Mouse (Mus musculus) c-Kit-positive CD71-negative TER-119-negative erythroid progenitor cells, embryonic 14.5 days (primary cell): Measurements from ENCODE around the gene A430078G23Rik.

Source experiments
- DNase-seq: peaks from one replicate; pipeline ENCODE4 v3.0.0-alpha.2; 2013; ENCODE audit warnings: low read depth

The A430078G23Rik gene

DNA sequence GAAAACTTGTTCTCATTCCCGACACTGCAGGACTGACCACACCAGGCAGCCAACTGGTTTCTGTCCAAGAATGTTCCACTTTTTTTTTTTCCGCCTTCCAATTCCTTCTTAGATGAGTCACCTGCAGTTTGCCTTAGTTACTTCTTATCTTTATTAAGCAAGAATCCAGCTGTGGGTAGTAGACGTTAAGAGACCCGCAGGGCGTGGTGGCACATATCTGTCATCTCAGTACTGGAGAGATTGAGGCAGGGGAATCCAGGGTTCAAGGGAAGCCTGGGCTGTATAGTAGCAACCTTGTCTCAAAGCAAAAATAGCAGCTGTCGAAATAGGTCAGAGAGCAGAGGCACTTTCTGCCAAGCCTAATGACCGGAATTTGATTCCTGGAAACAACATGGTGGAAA, 58.7 kb downstream of the A430078G23Rik start:
- DNase-seq = no peak

- no peak for DNase-seq
These were observed 59.6 kb downstream of the A430078G23Rik start for GRCm38 (mm10) chr8:3412816-3413215.

- DNase-seq = no peak
These were observed 61.5 kb downstream of the A430078G23Rik start for GRCm38 (mm10) chr8:3414639-3415190.

- DNase-seq = no peak
These were observed 62.0 kb downstream of the A430078G23Rik start for GRCm38 (mm10) chr8:3415259-3415658.

DNA sequence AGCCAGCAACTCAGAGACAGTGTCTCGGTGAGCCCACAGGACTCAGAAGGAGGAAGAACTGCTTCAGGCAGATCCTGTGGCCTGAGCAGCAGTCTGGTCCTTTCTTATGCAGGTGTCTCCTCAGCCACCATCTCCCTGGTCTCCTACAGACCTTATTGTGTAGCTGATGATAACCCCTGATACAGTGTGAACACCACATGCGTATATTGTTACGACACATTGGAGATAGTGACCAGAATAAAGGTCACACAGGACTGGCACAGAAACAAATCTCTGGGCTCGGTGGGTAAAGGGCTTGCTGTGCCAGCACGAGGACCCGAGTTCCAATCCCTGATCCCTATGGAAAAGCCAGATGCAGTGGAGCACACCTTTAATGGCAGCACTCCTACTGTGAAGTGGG, 62.4 kb downstream of the A430078G23Rik start:
- no peak for DNase-seq

- DNase-seq = no peak
These were observed 63.6 kb downstream of the A430078G23Rik start for GRCm38 (mm10) chr8:3416846-3417245.

GRCm38 (mm10) chr8:3417455-3417854, 64.2 kb downstream of the A430078G23Rik start:
- no peak for DNase-seq

DNA sequence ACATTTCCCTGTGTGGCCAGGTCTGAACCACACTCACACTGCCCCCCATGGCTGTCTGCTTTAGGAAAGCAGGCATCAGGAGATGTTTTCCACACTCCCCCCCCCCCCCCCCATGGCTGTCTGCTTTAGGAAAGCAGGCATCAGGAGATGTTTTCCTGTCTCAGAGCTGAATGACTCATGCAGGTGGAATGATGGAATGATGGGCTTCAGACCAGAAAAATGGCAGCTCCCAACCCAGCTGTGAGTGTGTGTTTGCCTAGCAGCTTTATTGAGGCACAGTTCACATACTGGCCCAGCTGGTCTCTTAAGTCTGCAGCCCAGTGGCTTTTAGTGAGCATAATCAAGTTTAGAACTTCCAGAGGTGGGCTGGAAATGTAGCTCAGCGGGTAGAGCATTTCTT, 64.9 kb downstream of the A430078G23Rik start:
- DNase-seq = no peak

DNA sequence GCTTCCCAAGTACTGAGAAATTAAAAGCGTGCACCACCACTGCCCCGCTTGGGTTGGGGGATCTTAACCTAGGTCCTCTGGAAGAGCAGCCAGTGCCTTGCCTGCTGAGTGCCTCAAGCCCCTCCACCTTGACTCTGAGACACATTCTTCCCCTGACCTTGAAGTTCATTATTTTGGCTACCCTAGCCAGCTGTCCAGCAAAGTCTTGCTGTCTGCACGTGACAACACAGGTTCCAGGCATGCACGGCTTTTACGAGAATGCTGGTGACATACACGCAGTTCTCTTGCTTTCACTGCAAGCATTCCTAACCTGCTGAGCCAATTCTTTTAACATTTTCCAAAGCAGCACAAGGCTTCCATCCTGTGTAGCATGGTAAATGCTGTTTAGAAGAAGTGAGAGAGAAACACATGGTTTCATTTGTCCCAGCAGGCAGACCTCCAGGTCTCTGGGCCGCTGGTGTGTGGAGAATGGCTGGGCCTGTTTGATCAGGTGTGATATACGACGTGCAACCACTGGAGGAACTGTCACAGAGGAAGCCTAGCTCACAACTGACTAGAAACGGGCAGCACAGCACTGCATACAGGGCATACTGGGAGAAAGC, 67.0 kb downstream of the A430078G23Rik start:
- DNase-seq = no peak

- DNase-seq = no peak
These were observed 68.3 kb downstream of the A430078G23Rik start for GRCm38 (mm10) chr8:3421507-3421906.

GRCm38 (mm10) chr8:3425217-3425616, 72.0 kb downstream of the A430078G23Rik start:
- no peak for DNase-seq

GRCm38 (mm10) chr8:3426211-3426610, 73.0 kb downstream of the A430078G23Rik start:
- no peak for DNase-seq

GRCm38 (mm10) chr8:3428426-3428825, 75.2 kb downstream of the A430078G23Rik start:
- DNase-seq = no peak

- DNase-seq = no peak
These were observed 76.8 kb downstream of the A430078G23Rik start for GRCm38 (mm10) chr8:3429966-3430365.

GRCm38 (mm10) chr8:3431113-3431512, 77.9 kb downstream of the A430078G23Rik start:
- no peak for DNase-seq

DNA sequence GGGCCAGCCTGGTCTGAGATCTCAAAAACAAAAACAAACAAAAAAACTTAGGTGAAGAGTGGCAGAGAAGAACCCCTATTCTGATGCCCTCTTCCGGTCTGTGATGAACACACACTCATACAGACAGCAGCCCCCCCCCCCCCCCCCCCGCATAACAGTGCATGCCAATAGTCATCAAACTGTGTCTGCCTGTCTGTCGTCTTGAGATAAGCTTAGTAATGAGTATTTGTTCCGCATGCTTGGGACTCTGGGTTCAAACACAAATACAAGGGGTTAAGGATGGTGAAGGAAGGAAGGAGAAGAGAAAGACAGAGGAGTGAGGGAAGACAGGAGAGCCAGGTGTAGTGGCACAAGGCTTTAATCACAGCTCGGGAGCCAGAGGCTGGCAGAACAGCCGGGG, 83.3 kb downstream of the A430078G23Rik start:
- no peak for DNase-seq

- no peak for DNase-seq
These were observed 86.3 kb downstream of the A430078G23Rik start for GRCm38 (mm10) chr8:3439510-3439909.
